Mouse (Mus musculus) heart, embryonic 14.5 days (tissue): Measurements from ENCODE around the gene Plekhg3. TPM values are rescaled to one million over a fixed set of nuclear protein-coding genes. Genes with fewer than 3 reads are reported as not detected.

ENCODE experiments used
- ATAC-seq: fragments of 200-750 bp; cut with Nextera tagmentation; 2 replicates; pipeline ENCODE4 v1.8.0; 2017; ENCODE audit warnings: low read depth, moderate TSS enrichment; ENCODE audit not compliant: insufficient number of reproducible peaks, insufficient read depth, low FRiP score
- H3K27ac ChIP-seq, 2 experiments: fragments of 200-500 bp in 1 of 2; fragments of 300-500 bp in 1 of 2; sonication (generic) in 1 of 2; replicated peaks in 1 of 2; 2 replicates each; pipeline ENCODE4 v1.5.1; 2012 to 2014; ENCODE audit warnings: low read depth in 2 of 2, low read length in 2 of 2, control low read depth in 1 of 2, mild to moderate bottlenecking in 1 of 2, mixed read lengths in 1 of 2; ENCODE audit not compliant: control insufficient read depth in 1 of 2, insufficient read depth in 1 of 2
- H3K27me3 ChIP-seq: fragments of 300-500 bp; sonication (generic); 2 replicates; pipeline ENCODE4 v1.6.1; 2014; ENCODE audit warnings: mild to moderate bottlenecking, low read length, control low read depth; ENCODE audit not compliant: control insufficient read depth, insufficient read depth
- H3K36me3 ChIP-seq: fragments of 300-500 bp; sonication (generic); 2 replicates; pipeline ENCODE4 v1.6.1; 2014; ENCODE audit warnings: mild to moderate bottlenecking, control low read depth, low read length, mixed read lengths; ENCODE audit not compliant: control insufficient read depth, insufficient read depth
- H3K4me1 ChIP-seq, 2 experiments: fragments of 200-500 bp in 1 of 2; fragments of 300-500 bp in 1 of 2; sonication (generic) in 1 of 2; 2 replicates each; pipeline ENCODE4 v1.6.1; 2012 to 2014; ENCODE audit warnings: low read length in 2 of 2, control low read depth in 1 of 2, mixed read lengths in 1 of 2; ENCODE audit not compliant: control insufficient read depth in 2 of 2, insufficient read depth in 2 of 2
- H3K4me2 ChIP-seq: fragments of 300-500 bp; sonication (generic); 2 replicates; pipeline ENCODE4 v1.6.1; 2014; ENCODE audit warnings: mild to moderate bottlenecking, low read length
- H3K4me3 ChIP-seq, 2 experiments: fragments of 200-500 bp in 1 of 2; fragments of 300-500 bp in 1 of 2; sonication (generic) in 1 of 2; 2 replicates each; pipeline ENCODE4 v1.5.1; 2012 to 2014; ENCODE audit warnings: low read length in 2 of 2, mild to moderate bottlenecking in 2 of 2, control low read depth in 1 of 2, low read depth in 1 of 2, moderate library complexity in 1 of 2; ENCODE audit not compliant: control insufficient read depth in 1 of 2, insufficient read depth in 1 of 2
- H3K9ac ChIP-seq: fragments of 300-500 bp; sonication (generic); 2 replicates; pipeline ENCODE4 v1.6.1; 2014; ENCODE audit warnings: mild to moderate bottlenecking, low read length
- H3K9me3 ChIP-seq: fragments of 300-500 bp; sonication (generic); 2 replicates; pipeline ENCODE4 v1.6.1; 2016; ENCODE audit warnings: low read length, control low read depth; ENCODE audit not compliant: control insufficient read depth
- WGBS: fragments of 180-500 bp; shearing (Covaris S2); extraction: QIAGEN DNeasy Blood & Tissue Kit; methylation state at CpG from one replicate; pipeline ENCODE4 v1.1.7; 2014; 5-methylcytosine and 5-hydroxymethylcytosine counted together
- polyA plus RNA-seq: library from polyadenylated mRNA; unstranded; fragments of >200 nt; fragmentation: Nextera tagmentation; extraction: Ambion mirVana; gene quantifications from 2 replicates; pipeline ENCODE4 v1.2.1, GENCODE M21; 2014

Plekhg3 gene
- polyA plus RNA-seq, 1 experiment from 2014 or later = 7.5 TPM

DNA sequence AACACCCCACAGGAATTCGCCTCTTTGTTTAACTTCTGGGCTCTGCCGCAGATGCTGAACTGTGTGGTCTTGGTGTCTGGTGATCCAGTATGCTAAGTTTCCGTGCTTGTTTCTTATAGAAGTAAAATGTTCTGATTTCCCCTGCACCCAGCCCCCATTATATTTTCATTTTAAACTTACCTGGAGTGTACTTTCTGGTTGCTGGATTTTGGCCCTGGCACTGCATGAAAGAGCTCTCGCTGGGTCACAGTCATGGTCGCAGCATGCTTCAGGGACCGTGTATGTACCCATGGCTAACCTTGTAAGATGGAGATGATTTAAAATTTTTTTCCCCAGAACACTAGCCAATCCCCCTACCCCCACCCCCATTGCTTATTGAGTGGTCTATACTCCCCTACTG lies 11.2 kb downstream of the Plekhg3 start:
- no peaks in the 10 kb centered on the region for H3K36me3 ChIP-seq
- H3K27me3 ChIP-seq = no peaks in the 10 kb centered on the region
- ATAC-seq = no peak
- H3K4me1 ChIP-seq = peaks cover 30 to 35% of the 10 kb centered on the region in 2 experiments
- no peaks in the 10 kb centered on the region for H3K9me3 ChIP-seq
- WGBS = 82% methylated on average over 6 of the region's 6 CpGs
- no peak overlapping the region for H3K27ac ChIP-seq
- H3K9ac ChIP-seq = no peak overlapping the region
- no peak overlapping the region for H3K4me3 ChIP-seq
- H3K4me2 ChIP-seq = peak overlapping the region; percentile 13; the same call in 1 of the 2 replicates

GRCm38 (mm10) chr12:76545786-76546370 lies 15.2 kb downstream of the Plekhg3 start:
- peak overlapping the region; percentile 73 for H3K4me2 ChIP-seq
- peak overlapping the region in 1 of 2 experiments; percentile 28; a peak in 1 of 4 replicates for H3K4me3 ChIP-seq
- H3K9me3 ChIP-seq = no peaks in the 10 kb centered on the region
- H3K9ac ChIP-seq = peak overlapping the region; percentile 66
- 30% methylated on average over 15 of the region's 15 CpGs for WGBS
- H3K27me3 ChIP-seq = no peaks in the 10 kb centered on the region
- peaks cover 51 to 66% of the 10 kb centered on the region in 2 experiments for H3K4me1 ChIP-seq
- H3K36me3 ChIP-seq = 0 out of 2 replicates have a peak, but pooled peaks cover 5% of the 10 kb centered on the region
- ATAC-seq = no peak
- peak overlapping the region in 1 of 2 experiments; percentile 48; a peak in 1 of 4 replicates for H3K27ac ChIP-seq

DNA sequence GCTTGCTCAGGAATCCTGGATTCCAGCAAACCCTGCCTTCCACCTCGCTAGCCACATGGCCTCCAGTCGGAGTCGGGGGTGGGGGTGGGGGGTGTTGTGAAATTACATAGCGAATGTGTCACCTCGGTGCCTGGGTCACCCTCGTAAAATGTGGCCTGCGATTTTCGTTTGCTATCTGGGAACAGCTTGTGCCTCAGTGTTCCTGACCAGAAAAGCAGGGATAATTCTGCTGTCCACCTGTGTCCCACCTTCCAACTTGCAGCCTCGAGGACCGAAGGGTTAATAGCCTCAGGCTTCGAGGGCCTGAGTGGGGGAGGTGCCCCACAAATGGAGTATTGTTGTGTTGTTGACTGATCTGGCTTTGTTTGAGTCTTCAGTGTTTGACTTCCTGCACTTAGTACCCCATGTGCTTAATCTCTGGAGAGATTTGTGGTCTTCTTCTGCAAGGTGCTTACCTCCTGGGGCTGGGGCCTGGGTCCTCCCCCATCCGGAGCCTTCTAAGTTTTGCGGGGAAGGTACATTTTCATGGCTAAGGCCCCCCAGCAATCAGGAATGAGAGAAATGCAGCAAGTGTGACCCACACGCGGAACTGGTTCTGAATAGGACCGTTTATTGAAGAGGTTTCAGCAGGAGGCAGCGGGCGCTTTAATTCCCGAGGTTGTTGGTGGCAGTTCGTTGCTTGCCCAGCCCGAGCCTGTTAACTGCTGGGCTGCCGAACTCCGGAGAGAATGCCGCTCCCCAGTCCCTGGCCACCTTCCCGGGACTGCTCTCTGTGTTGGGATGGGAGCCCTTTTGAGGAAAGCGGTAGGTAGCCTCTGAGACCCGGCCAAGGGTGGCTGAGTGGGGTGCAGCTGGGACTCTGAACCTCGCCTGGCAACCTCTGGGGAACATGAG lies 15.9 kb downstream of the Plekhg3 start:
- 15% methylated on average over 28 of the region's 28 CpGs for WGBS
- H3K9me3 ChIP-seq = no peaks in the 10 kb centered on the region
- no peaks in the 10 kb centered on the region for H3K27me3 ChIP-seq
- peak overlapping the region; percentile 73 for H3K4me2 ChIP-seq
- H3K36me3 ChIP-seq = 0 out of 2 replicates have a peak, but pooled peaks cover 5% of the 10 kb centered on the region
- peak overlapping the region; percentile 15 to 28 for H3K4me3 ChIP-seq
- no peak for ATAC-seq
- H3K27ac ChIP-seq = peak overlapping the region in 1 of 2 experiments; percentile 48; a peak in 2 of 4 replicates
- peak overlapping the region; percentile 66 for H3K9ac ChIP-seq
- peaks cover 51 to 66% of the 10 kb centered on the region in 2 experiments for H3K4me1 ChIP-seq

DNA sequence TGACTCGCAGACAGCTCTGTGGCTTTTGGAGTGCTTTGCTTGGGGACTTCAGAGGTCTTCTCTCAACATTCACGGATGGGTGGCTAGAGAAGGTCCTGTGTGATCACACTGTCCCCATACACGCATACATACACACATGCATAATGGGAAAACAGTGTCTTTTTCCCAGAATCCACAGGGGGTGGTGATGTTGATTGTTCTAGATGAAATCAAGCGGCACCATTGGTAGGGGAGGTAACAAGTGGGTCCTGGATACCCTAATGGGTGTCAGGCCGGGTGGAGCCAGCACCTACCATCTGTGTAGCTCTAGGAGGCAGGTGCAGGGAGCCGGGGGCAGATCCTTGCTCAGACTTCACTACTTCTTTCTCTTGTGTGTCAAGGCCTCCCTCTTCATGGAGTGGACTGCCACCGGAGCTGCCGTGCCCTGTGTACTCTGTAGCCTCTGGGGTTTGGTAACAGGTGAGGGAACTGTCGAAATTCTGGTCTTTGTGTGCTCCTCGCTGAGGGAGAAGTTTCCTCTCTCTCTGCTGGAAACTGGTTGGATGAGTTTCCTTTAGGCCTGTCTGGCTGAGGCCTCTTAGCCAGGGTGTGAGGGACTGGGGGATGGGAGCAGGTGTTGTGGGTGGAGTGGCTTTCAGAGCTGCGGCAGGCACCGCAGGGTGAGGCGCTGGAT lies 16.9 kb downstream of the Plekhg3 start:
- Histone ChIP-seq H3K9ac (peak overlapping the region; percentile 66), H3K4me3 (peak overlapping the region in 1 of 2 experiments; percentile 28; a peak in 2 of 4 replicates), H3K4me2 (peak overlapping the region; percentile 73), H3K9me3 (no peaks in the 10 kb centered on the region), H3K4me1 (peaks cover 57 to 72% of the 10 kb centered on the region in 2 experiments), H3K36me3 (0 out of 2 replicates have a peak, but pooled peaks cover 5% of the 10 kb centered on the region), H3K27me3 (no peaks in the 10 kb centered on the region), H3K27ac (peak overlapping the region in 1 of 2 experiments; percentile 48; a peak in 1 of 4 replicates)
- 41% methylated on average over 13 of the region's 13 CpGs for whole genome bisulfite sequencing
- no peak for ATAC-seq

- H3K4me1 ChIP-seq = peaks cover 60 to 77% of the 10 kb centered on the region in 2 experiments
- no peaks in the 10 kb centered on the region for H3K27me3 ChIP-seq
- ATAC-seq = no peak
- no peak overlapping the region for H3K27ac ChIP-seq
- 0 out of 2 replicates have a peak, but pooled peaks cover 5% of the 10 kb centered on the region for H3K36me3 ChIP-seq
- peak overlapping the region; percentile 66; the same call in 1 of the 2 replicates for H3K9ac ChIP-seq
- 40% methylated on average over 7 of the region's 7 CpGs for WGBS
- no peaks in the 10 kb centered on the region for H3K9me3 ChIP-seq
- no peak overlapping the region for H3K4me3 ChIP-seq
- H3K4me2 ChIP-seq = peak overlapping the region; percentile 73
Observed at GRCm38 (mm10) chr12:76548082-76548423, 17.4 kb downstream of the Plekhg3 start.

DNA sequence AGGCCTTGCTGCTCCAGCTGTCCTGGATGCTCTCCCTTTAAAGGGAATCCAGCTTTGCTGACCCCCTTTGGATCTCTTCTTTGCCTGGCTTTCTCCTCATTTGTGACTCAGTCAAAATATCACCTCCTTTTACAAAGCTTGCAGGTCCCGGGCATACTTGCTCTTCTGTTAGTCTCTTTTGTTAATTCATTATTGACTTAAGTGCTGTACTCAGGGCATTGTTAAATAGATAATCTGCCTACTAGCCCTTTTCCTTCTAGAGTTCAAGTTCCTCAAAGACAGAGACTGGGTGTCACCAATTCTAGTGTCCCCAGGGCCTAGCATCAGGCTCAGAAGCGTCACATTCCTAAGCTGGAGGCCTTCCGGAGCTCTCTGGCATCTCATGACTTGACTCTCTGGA lies 18.5 kb downstream of the Plekhg3 start:
- Histone ChIP-seq H3K4me1 (peaks cover 69 to 88% of the 10 kb centered on the region in 2 experiments), H3K9me3 (no peaks in the 10 kb centered on the region), H3K36me3 (0 out of 2 replicates have a peak, but pooled peaks cover 5% of the 10 kb centered on the region), H3K27me3 (no peaks in the 10 kb centered on the region), H3K4me3 (no peak overlapping the region), H3K27ac (no peak overlapping the region; a peak in 1 of 4 replicates), H3K4me2 (no peak overlapping the region), H3K9ac (0 out of 2 replicates have a peak overlapping the region, but pooled peaks have one; percentile 12)
- WGBS = 54% methylated on average over 3 of the region's 3 CpGs
- no peak for ATAC-seq

- H3K9ac ChIP-seq = peak overlapping the region; percentile 21; the same call in 1 of the 2 replicates
- peak; percentile 79 for ATAC-seq
- peaks cover 64 to 96% of the 10 kb centered on the region in 2 experiments for H3K4me1 ChIP-seq
Observed at GRCm38 (mm10) chr12:76552321-76552720, 21.6 kb downstream of the Plekhg3 start.

More at GRCm38 (mm10) chr12:76552321-76552720, 21.6 kb downstream of the Plekhg3 start:
- H3K36me3 ChIP-seq = 0 out of 2 replicates have a peak, but pooled peaks cover 5% of the 10 kb centered on the region
- H3K9me3 ChIP-seq = no peaks in the 10 kb centered on the region
- 10% methylated on average over 8 of the region's 8 CpGs for WGBS
- no peak overlapping the region for H3K4me3 ChIP-seq
- peak overlapping the region; percentile 38 for H3K4me2 ChIP-seq
- H3K27me3 ChIP-seq = no peaks in the 10 kb centered on the region
- peak overlapping the region; percentile 79 to 88 for H3K27ac ChIP-seq
